Mouse (Mus musculus): ENCODE measurements around the gene Mex3a. TPM values are rescaled to one million over a fixed set of nuclear protein-coding genes. Genes with fewer than 3 reads are reported as not detected.

Gene Mex3a
- 6.5 and 8.0 TPM in 2 replicates for polyA plus RNA-seq (2015; fragmentation: Nextera tagmentation; extraction: Ambion mirVana)

DNA sequence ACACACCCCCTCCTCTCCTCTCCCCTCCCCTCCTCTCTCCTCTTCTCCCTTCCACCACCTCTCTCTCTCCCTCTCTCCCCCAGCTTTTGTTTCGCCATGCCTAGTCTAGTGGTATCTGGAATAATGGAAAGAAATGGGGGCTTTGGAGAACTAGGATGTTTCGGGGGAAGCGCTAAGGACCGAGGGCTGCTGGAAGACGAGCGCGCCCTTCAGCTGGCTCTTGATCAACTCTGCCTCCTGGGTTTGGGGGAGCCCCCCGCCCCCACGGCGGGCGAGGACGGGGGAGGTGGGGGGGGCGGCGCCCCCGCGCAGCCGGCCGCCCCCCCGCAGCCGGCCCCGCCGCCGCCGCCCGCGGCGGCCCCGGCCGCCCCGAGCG, at the start of gene Mex3a:
TSS of gene Mex3a (plus strand) at position 97 of the 376 bp plus-strand sequence.
- Histone ChIP-seq H3K36me3 (peaks cover 11% of the 10 kb centered on the region; the same call in 1 of the 2 replicates), H3K9ac (peak within 1 kb of the TSS; percentile 94), H3K4me1 (replicated peaks) (peaks cover 75% of the 10 kb centered on the region), H3K4me2 (peak within 1 kb of the TSS; percentile 74), H3K27me3 (no peaks in the 10 kb centered on the region), H3K4me3 (peak within 1 kb of the TSS; percentile 94), H3K9me3 (replicated peaks) (no peaks in the 10 kb centered on the region), H3K27ac (peak within 1 kb of the TSS; percentile 89)
- WGBS: under 1% methylated on average over 24 of the region's 31 CpGs
- ATAC-seq (replicated peaks; ENCODE audit: insufficient number of reproducible peaks, insufficient read depth, low FRiP score, low read depth): no peak; the same call in 1 of the 2 replicates

DNA sequence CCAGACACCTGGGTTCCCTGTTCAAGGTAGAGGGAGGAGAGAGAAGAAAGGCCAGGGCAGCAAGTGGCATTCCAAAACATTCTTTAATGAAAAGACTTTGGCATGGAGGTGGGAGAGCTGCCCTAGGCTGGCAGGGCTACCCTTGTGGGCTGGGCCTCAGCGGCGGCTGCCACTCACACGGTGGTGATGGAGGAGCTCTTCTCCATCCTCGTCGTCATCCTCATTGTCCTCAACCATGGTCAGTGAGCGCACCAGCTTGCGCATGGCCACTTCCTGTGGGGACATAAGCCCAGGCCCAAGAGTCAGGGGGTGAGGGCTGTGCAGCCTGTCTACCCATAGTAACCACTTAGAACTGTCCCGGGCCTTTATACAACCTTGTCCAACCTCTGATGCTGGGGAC, 49.1 kb upstream of the Mex3a start:
- Histone ChIP-seq H3K9me3 (replicated peaks) (no peaks in the 10 kb centered on the region), H3K4me2 (no peak overlapping the region), H3K9ac (no peak overlapping the region), H3K4me3 (no peak overlapping the region), H3K4me1 (replicated peaks) (peaks cover 16% of the 10 kb centered on the region), H3K27ac (no peak overlapping the region), H3K36me3 (peaks cover 47% of the 10 kb centered on the region), H3K27me3 (peaks cover 31% of the 10 kb centered on the region)
- WGBS: 76% methylated on average over 8 of the region's 8 CpGs
- peak; percentile 36; the same call in 1 of the 2 replicates for ATAC-seq (replicated peaks; ENCODE audit: insufficient number of reproducible peaks, insufficient read depth, low FRiP score, low read depth)

DNA sequence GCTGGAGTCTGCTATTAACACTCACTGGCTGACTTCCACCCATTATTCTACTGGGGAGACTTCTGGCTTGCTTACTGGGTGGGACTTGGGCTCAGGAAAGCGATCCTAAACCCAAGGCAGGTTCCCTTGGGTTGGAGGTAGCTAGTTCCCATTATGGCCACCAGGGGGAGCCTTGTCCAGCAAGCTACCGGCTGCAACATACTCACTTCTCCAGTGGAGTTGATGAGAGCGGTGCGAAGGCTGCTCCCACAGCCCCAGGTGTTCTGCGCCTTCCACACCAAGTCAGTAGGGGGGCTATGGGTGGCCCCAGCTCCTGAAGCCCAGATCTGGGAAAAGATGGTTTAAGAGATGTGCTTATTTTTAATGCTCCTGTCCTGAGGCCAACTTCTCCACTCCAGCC, 48.6 kb upstream of the Mex3a start:
- no peak for ATAC-seq (replicated peaks; ENCODE audit: insufficient number of reproducible peaks, insufficient read depth, low FRiP score, low read depth)
- no peaks in the 10 kb centered on the region for H3K9me3 ChIP-seq (replicated peaks)
- no peak overlapping the region for H3K4me3 ChIP-seq
- peaks cover 47% of the 10 kb centered on the region for H3K36me3 ChIP-seq
- WGBS: 12% methylated on average over 5 of the region's 5 CpGs
- H3K9ac ChIP-seq: no peak overlapping the region
- H3K4me1 ChIP-seq (replicated peaks): peaks cover 20% of the 10 kb centered on the region
- no peak overlapping the region for H3K27ac ChIP-seq
- H3K4me2 ChIP-seq: no peak overlapping the region
- H3K27me3 ChIP-seq: peaks cover 31% of the 10 kb centered on the region

DNA sequence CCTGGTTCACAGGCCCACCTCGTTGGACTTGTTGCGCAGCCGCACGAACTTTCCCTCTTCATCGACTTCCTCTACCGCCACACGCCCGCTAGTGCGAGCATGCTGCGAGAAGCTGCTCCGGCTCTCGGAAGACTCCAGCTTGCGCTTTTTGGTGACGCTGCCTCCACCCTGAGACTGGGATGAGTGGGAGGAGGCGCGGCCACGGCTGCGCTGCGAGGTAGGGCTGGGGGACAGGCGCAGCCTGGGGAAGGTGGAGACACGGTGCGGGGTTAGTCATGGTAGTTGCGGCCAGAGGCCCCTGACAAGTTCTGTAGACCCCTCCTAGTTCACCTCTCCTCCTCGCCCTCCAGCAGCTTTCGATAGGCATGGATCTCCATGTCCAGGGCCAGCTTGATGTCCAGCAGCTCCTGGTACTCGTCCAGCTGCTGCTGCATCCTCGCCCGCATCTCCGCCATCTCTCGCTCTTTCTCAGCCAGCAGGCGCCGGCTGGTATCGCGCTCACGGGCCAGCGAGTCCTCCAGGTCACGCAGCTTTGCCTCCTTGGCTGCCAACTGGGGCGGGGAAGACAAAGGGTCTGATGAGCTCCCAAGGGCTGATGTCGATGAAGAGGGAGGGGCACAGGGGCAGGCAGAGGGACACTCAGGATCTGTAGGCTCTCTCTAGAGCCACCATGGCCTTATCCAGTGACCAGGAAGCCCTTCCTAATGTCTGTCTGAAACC, 47.4 kb upstream of the Mex3a start:
- peak overlapping the region; percentile 12; the same call in 1 of the 2 replicates for H3K4me2 ChIP-seq
- 51% methylated on average over 39 of the region's 39 CpGs for WGBS
- no peak overlapping the region for H3K4me3 ChIP-seq
- peaks cover 47% of the 10 kb centered on the region for H3K36me3 ChIP-seq
- no peak overlapping the region for H3K27ac ChIP-seq
- H3K9me3 ChIP-seq (replicated peaks): no peaks in the 10 kb centered on the region
- H3K4me1 ChIP-seq (replicated peaks): peaks cover 31% of the 10 kb centered on the region
- no peak for ATAC-seq (replicated peaks; ENCODE audit: insufficient number of reproducible peaks, insufficient read depth, low FRiP score, low read depth)
- peaks cover 31% of the 10 kb centered on the region for H3K27me3 ChIP-seq
- H3K9ac ChIP-seq: no peak overlapping the region

DNA sequence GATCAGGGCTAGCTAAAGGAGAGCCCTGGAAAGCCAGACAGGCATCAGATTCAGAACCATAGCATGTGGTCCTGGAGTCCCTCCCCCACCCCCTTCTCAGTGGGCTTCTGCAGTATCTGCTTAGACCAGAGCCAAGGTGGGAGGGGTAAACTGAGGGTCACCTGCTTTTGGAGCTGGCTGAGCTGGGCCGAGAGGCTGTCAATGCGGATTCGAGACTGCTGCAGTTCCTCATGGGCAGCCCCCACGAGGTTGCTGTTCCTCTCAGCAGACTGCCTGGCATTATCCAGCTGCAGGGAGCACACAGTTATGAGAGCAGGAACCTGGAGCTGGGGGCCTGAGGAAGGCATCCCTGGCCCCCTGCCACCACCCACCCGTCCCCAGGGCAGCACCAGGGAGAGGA, 46.2 kb upstream of the Mex3a start:
- H3K9ac ChIP-seq: no peak overlapping the region; the same call in 1 of the 2 replicates
- H3K36me3 ChIP-seq: peaks cover 47% of the 10 kb centered on the region
- no peaks in the 10 kb centered on the region for H3K9me3 ChIP-seq (replicated peaks)
- 77% methylated on average over 5 of the region's 5 CpGs for WGBS
- H3K4me2 ChIP-seq: no peak overlapping the region
- ATAC-seq (replicated peaks; ENCODE audit: insufficient number of reproducible peaks, insufficient read depth, low FRiP score, low read depth): no peak
- no peak overlapping the region for H3K4me3 ChIP-seq
- peaks cover 44% of the 10 kb centered on the region for H3K4me1 ChIP-seq (replicated peaks)
- H3K27ac ChIP-seq: no peak overlapping the region
- peaks cover 31% of the 10 kb centered on the region for H3K27me3 ChIP-seq

DNA sequence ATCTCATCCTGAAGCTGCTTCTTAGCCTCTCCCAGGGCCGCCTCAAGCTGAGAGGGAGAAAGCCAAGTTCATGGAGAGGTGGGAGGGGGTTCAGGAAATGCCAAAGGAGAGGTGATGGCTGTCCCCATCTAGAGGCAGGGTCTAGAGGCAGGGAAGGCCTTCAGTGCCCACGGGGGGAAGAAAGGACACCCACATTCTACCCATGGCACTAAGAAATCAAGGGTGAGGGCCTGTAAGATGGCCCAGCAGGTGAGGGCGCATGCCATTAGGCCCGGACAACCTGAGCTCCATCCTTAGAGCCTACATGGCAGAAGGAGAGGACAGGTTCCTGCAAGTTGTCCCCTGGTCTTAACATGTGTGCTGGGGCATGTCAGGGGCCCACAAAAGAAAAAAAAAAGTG, 45.3 kb upstream of the Mex3a start:
- 79% methylated on average over 4 of the region's 4 CpGs for WGBS
- no peak overlapping the region for H3K9ac ChIP-seq
- no peak overlapping the region for H3K27ac ChIP-seq
- peaks cover 46% of the 10 kb centered on the region for H3K4me1 ChIP-seq (replicated peaks)
- H3K4me2 ChIP-seq: no peak overlapping the region
- ATAC-seq (replicated peaks; ENCODE audit: insufficient number of reproducible peaks, insufficient read depth, low FRiP score, low read depth): no peak
- H3K27me3 ChIP-seq: peaks cover 30% of the 10 kb centered on the region
- no peak overlapping the region for H3K4me3 ChIP-seq
- peaks cover 46% of the 10 kb centered on the region for H3K36me3 ChIP-seq
- H3K9me3 ChIP-seq (replicated peaks): no peaks in the 10 kb centered on the region

DNA sequence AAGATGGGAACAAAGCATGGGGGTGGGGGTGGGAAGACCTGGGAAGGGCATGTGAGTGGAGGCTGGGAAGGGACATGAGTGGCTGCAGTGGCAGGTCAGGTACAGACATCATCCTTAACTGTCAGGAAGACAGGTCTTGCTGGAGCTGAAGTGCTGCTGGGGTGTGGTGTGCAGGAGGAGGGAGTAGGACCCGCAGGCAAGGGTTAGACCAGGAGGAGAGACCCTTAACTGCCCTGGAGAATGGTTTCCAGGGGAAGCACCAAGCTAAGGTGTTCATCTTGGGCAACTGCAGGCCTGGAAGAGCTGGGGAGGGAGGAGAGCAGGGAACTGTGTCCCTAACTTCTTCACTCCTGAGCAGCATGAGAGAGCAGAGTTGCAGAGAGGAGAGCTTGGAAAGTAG, 44.8 kb upstream of the Mex3a start:
- no peaks in the 10 kb centered on the region for H3K9me3 ChIP-seq (replicated peaks)
- H3K4me1 ChIP-seq (replicated peaks): peaks cover 44% of the 10 kb centered on the region
- no peak overlapping the region for H3K9ac ChIP-seq
- H3K4me2 ChIP-seq: no peak overlapping the region
- H3K27me3 ChIP-seq: peaks cover 27% of the 10 kb centered on the region
- H3K27ac ChIP-seq: no peak overlapping the region
- 65% methylated on average over 1 of the region's 1 CpGs for WGBS
- ATAC-seq (replicated peaks; ENCODE audit: insufficient number of reproducible peaks, insufficient read depth, low FRiP score, low read depth): no peak
- peaks cover 41% of the 10 kb centered on the region for H3K36me3 ChIP-seq
- H3K4me3 ChIP-seq: no peak overlapping the region

DNA sequence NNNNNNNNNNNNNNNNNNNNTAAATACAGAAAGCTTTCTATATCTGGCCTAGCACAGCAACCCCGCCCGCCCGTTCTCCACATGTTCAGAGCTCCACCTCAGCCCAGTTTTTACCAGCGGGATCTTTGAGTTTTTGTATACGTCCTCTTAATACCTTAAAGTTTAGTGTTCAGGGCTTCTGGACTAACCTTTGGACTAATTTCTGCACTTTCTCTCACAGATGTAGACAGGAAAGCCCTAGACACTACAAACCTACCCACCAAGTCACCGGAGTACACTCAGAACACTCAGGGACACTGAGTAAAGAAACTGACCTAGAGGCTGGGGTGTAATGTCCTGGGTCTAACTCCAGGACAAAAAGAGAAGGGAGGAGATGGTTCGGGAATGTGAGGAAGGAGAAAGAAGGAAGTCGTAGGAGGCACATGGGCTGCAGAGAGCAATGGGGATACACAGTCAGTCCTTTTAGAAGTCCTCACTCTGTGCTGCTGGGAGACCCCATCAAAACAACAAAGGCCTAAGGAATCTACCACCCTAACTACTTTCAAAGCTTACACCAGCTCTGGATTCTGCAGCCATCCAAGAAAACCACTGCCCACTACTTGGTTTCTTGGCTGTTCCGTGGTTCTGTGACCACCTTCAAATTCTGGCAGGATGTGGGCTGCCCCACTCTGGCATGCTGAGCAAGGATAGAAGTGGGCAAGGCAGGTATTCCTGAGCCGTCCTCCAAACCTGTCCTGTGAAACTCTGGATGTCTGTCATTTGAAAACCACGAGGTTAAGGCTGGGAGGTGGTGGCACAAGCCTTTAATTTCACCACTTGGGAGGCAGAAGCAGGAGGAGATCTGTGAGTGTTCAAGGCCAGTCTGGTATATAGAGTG, 38.3 kb upstream of the Mex3a start:
- peak overlapping the region; percentile 53; the same call in 1 of the 2 replicates for H3K4me3 ChIP-seq

DNA sequence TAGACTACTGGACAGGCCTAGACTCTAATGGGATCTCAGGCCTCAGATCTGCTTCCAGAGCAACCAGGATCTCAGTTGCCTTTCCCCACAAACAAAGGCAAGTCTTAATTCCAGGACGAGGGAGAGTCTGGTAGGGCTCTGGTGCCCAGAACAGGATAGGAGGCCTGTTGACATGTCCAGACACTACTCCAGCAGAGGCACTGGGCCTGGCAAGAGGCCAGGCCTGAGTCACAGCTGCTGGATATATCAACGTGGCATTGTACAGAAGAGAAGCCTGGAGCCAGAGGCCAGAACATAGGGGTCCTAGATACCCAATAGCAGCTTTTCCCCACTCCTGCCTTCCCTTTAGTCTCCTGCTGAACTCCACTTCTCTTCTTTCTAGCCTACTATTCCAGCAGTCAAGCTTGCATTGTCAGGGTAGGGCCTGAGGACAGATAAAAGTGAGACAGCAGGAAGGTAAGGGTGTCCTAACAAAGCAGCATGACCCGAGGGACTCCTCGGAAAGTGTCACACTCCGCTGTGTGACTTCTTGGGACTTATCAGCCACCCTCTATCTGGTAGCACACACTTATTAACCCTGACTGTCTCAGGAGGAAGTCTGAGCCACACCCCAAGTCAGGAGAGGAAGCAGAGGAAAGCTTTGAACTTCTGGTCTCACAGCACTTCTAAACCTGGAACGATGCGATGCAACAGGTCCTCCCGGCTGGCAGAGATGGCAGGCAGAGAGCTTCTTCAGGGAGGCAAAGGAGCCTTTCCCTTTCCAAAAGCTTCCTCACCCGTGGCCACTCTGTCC, 37.2 kb upstream of the Mex3a start:
- H3K9ac ChIP-seq: 0 out of 2 replicates have a peak overlapping the region, but pooled peaks have one; percentile 11

More for the DNA sequence above, 38.3 kb upstream of the Mex3a start:
- H3K36me3 ChIP-seq: no peaks in the 10 kb centered on the region
- no peaks in the 10 kb centered on the region for H3K27me3 ChIP-seq
- H3K4me1 ChIP-seq (replicated peaks): peaks cover 76% of the 10 kb centered on the region
- no peaks in the 10 kb centered on the region for H3K9me3 ChIP-seq (replicated peaks)
- WGBS: 65% methylated on average over 11 of the region's 11 CpGs
- peak overlapping the region; percentile 88 for H3K4me2 ChIP-seq
- H3K27ac ChIP-seq: peak overlapping the region; percentile 96
- H3K9ac ChIP-seq: peak overlapping the region; percentile 6; the same call in 1 of the 2 replicates
- no peak for ATAC-seq (replicated peaks; ENCODE audit: insufficient number of reproducible peaks, insufficient read depth, low FRiP score, low read depth)

DNA sequence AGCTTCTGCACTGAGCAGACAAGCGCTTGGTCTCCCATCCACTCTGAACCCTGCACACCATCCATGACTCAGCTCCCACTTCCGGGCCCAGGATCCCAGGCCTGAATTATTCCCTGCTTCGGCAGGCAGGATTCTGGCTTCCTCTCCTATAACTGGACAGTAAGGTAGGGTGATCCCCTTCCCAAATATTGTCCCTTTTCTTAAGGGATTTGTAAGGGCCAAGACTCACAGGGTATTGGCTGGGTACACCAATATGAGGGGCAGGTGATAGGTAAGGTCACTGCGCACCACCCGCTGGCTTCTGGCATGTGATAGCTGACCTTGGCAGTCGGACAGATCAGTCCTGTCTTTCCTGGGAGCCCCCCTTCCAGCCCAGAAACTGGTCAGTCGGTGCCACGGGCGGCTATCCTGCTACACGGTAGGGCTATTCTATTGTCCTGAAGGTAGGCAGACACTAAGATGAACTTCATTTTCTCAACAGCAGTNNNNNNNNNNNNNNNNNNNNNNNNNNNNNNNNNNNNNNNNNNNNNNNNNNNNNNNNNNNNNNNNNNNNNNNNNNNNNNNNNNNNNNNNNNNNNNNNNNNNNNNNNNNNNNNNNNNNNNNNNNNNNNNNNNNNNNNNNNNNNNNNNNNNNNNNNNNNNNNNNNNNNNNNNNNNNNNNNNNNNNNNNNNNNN, 36.3 kb upstream of the Mex3a start:
- Histone ChIP-seq H3K4me3 (no peak overlapping the region), H3K4me2 (no peak overlapping the region), H3K9me3 (replicated peaks) (no peaks in the 10 kb centered on the region), H3K9ac (no peak overlapping the region), H3K4me1 (replicated peaks) (peaks cover 68% of the 10 kb centered on the region), H3K27ac (peak overlapping the region; percentile 96), H3K36me3 (no peaks in the 10 kb centered on the region), H3K27me3 (no peaks in the 10 kb centered on the region)
- ATAC-seq (replicated peaks; ENCODE audit: insufficient number of reproducible peaks, insufficient read depth, low FRiP score, low read depth): no peak
- 67% methylated on average over 10 of the region's 10 CpGs for WGBS

More for the DNA sequence above, 37.2 kb upstream of the Mex3a start:
- Histone ChIP-seq H3K4me1 (replicated peaks) (peaks cover 68% of the 10 kb centered on the region), H3K9me3 (replicated peaks) (no peaks in the 10 kb centered on the region), H3K4me2 (peak overlapping the region; percentile 9), H3K27ac (peak overlapping the region; percentile 96), H3K36me3 (no peaks in the 10 kb centered on the region), H3K27me3 (no peaks in the 10 kb centered on the region), H3K4me3 (no peak overlapping the region)
- WGBS: 30% methylated on average over 9 of the region's 9 CpGs
- ATAC-seq (replicated peaks; ENCODE audit: insufficient number of reproducible peaks, insufficient read depth, low FRiP score, low read depth): peak; percentile 36

All from heart, embryonic 15.5 days (tissue).